Mouse (Mus musculus) midbrain, embryonic 12.5 days (tissue): ENCODE results near the gene Plagl1. TPM values are rescaled to one million over a fixed set of nuclear protein-coding genes. Genes with fewer than 3 reads are reported as not detected.
A peak's percentile ranks its signal among the peaks of the same experiment; 100 is the strongest.

ENCODE experiments used
- ATAC-seq: fragments of 200-750 bp; cut with Nextera tagmentation; 2 replicates; pipeline ENCODE4 v1.8.0; 2017; ENCODE audit warnings: low read depth, moderate TSS enrichment, moderate library complexity; ENCODE audit not compliant: low FRiP score
- H3K27ac ChIP-seq: fragments of 300-500 bp; sonication (generic); replicated peaks from 2 replicates; pipeline ENCODE4 v1.5.1; 2016; ENCODE audit warnings: mild to moderate bottlenecking
- H3K27me3 ChIP-seq: fragments of 300-500 bp; sonication (generic); 2 replicates; pipeline ENCODE4 v1.6.1; 2016; ENCODE audit warnings: mild to moderate bottlenecking
- H3K36me3 ChIP-seq: fragments of 300-500 bp; sonication (generic); 2 replicates; pipeline ENCODE4 v1.6.1; 2016
- H3K4me1 ChIP-seq: fragments of 300-500 bp; sonication (generic); 2 replicates; pipeline ENCODE4 v1.6.1; 2016
- H3K4me2 ChIP-seq: fragments of 300-500 bp; sonication (generic); replicated peaks from 2 replicates; pipeline ENCODE4 v1.6.1; 2016; ENCODE audit warnings: mild to moderate bottlenecking, moderate library complexity
- H3K4me3 ChIP-seq: fragments of 300-500 bp; sonication (generic); 2 replicates; pipeline ENCODE4 v1.5.1; 2016; ENCODE audit warnings: mild to moderate bottlenecking
- H3K9ac ChIP-seq: fragments of 300-500 bp; sonication (generic); replicated peaks from 2 replicates; pipeline ENCODE4 v1.6.1; 2016; ENCODE audit warnings: mild to moderate bottlenecking, moderate library complexity
- H3K9me3 ChIP-seq: fragments of 300-500 bp; sonication (generic); 2 replicates; pipeline ENCODE4 v1.6.1; 2016; ENCODE audit warnings: mild to moderate bottlenecking
- WGBS: fragments of 180-500 bp; shearing (Covaris S2); methylation state at CpG from one replicate; pipeline ENCODE4 v1.1.7; 2016; 5-methylcytosine and 5-hydroxymethylcytosine counted together
- polyA plus RNA-seq: library from polyadenylated mRNA; unstranded; fragments of >200 nt; fragmentation: Nextera tagmentation; extraction: Ambion mirVana; gene quantifications from 2 replicates; pipeline ENCODE4 v1.2.1, GENCODE M21; 2016

Gene Plagl1
- polyA plus RNA-seq, 1 experiment from 2014 or later: 77.2 TPM

- Histone ChIP-seq H3K4me1 (peaks cover 71% of the 10 kb centered on the region), H3K9me3 (no peaks in the 10 kb centered on the region), H3K4me2 (no peak overlapping the region; the same call in 1 of the 2 replicates), H3K9ac (no peak overlapping the region), H3K36me3 (peaks cover 4% of the 10 kb centered on the region; the same call in 1 of the 2 replicates), H3K27me3 (no peaks in the 10 kb centered on the region), H3K4me3 (no peak overlapping the region), H3K27ac (peak overlapping the region; percentile 57)
- 26% methylated on average over 9 of the region's 9 CpGs for WGBS
- peak; percentile 89 for ATAC-seq
Measured at GRCm38 (mm10) chr10:13116706-13117665, 56.7 kb downstream of the Plagl1 start.

- Histone ChIP-seq H3K9ac (no peak overlapping the region), H3K36me3 (no peaks in the 10 kb centered on the region; the same call in 1 of the 2 replicates), H3K9me3 (no peaks in the 10 kb centered on the region), H3K4me3 (no peak overlapping the region), H3K27ac (peak overlapping the region; percentile 56), H3K4me1 (peaks cover 60% of the 10 kb centered on the region), H3K4me2 (no peak overlapping the region), H3K27me3 (no peaks in the 10 kb centered on the region)
- no peak for ATAC-seq
- WGBS: 36% methylated on average over 7 of the region's 7 CpGs
Measured at GRCm38 (mm10) chr10:13118024-13118769, 57.9 kb downstream of the Plagl1 start.

DNA sequence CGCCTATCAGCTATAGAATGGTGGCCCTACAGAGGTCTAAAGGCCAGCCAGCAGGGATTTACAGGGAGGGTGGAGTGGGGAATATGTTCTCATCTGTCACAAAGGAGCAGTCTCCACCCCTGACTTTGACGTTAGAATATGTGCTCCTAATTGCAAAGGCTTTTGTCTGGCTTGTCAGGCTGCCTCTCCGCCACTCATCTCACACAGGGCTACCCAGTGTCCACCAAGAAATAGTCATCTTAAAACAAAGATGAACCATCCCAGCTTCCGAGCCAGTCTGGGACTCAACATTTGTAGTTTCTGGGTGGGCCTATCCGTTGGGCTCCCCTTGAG, 58.4 kb downstream of the Plagl1 start:
- ATAC-seq: no peak
- Histone ChIP-seq H3K9me3 (no peaks in the 10 kb centered on the region), H3K4me1 (peaks cover 55% of the 10 kb centered on the region), H3K4me3 (no peak overlapping the region), H3K36me3 (no peaks in the 10 kb centered on the region; the same call in 1 of the 2 replicates), H3K9ac (no peak overlapping the region), H3K27ac (peak overlapping the region; percentile 56), H3K27me3 (no peaks in the 10 kb centered on the region), H3K4me2 (no peak overlapping the region)
- 24% methylated on average over 5 of the region's 5 CpGs for WGBS

- no peak overlapping the region for H3K9ac ChIP-seq
- no peak overlapping the region for H3K4me2 ChIP-seq
- peaks cover 50% of the 10 kb centered on the region for H3K4me1 ChIP-seq
- 65% methylated on average over 1 of the region's 2 CpGs for WGBS
- H3K9me3 ChIP-seq: no peaks in the 10 kb centered on the region
- no peaks in the 10 kb centered on the region; the same call in 1 of the 2 replicates for H3K36me3 ChIP-seq
- no peak for ATAC-seq
- H3K27me3 ChIP-seq: no peaks in the 10 kb centered on the region
- no peak overlapping the region for H3K4me3 ChIP-seq
- H3K27ac ChIP-seq: no peak overlapping the region
Measured at GRCm38 (mm10) chr10:13119300-13119699, 59.0 kb downstream of the Plagl1 start.

GRCm38 (mm10) chr10:13125811-13126210, 65.5 kb downstream of the Plagl1 start:
- Histone ChIP-seq H3K9me3 (0 out of 2 replicates have a peak, but pooled peaks cover 3% of the 10 kb centered on the region), H3K27me3 (no peaks in the 10 kb centered on the region), H3K4me2 (no peak overlapping the region), H3K4me1 (no peaks in the 10 kb centered on the region; the same call in 1 of the 2 replicates), H3K9ac (no peak overlapping the region), H3K36me3 (peaks cover 31% of the 10 kb centered on the region), H3K27ac (no peak overlapping the region), H3K4me3 (no peak overlapping the region)
- ATAC-seq: no peak
- 57% methylated on average over 3 of the region's 3 CpGs for WGBS

- Histone ChIP-seq H3K36me3 (peaks cover 31% of the 10 kb centered on the region), H3K9ac (no peak overlapping the region), H3K27me3 (no peaks in the 10 kb centered on the region), H3K27ac (no peak overlapping the region), H3K4me1 (no peaks in the 10 kb centered on the region; the same call in 1 of the 2 replicates), H3K4me3 (no peak overlapping the region), H3K9me3 (0 out of 2 replicates have a peak, but pooled peaks cover 3% of the 10 kb centered on the region), H3K4me2 (no peak overlapping the region)
- 78% methylated on average over 13 of the region's 13 CpGs for WGBS
- ATAC-seq: no peak
Measured at GRCm38 (mm10) chr10:13127335-13127734, 67.0 kb downstream of the Plagl1 start.

GRCm38 (mm10) chr10:13127946-13128345, 67.6 kb downstream of the Plagl1 start:
- Histone ChIP-seq H3K4me3 (no peak overlapping the region), H3K4me1 (no peaks in the 10 kb centered on the region; the same call in 1 of the 2 replicates), H3K4me2 (no peak overlapping the region), H3K9ac (no peak overlapping the region), H3K27ac (no peak overlapping the region), H3K27me3 (no peaks in the 10 kb centered on the region), H3K36me3 (peaks cover 31% of the 10 kb centered on the region), H3K9me3 (0 out of 2 replicates have a peak, but pooled peaks cover 3% of the 10 kb centered on the region)
- no peak for ATAC-seq
- 92% methylated on average over 7 of the region's 7 CpGs for WGBS

DNA sequence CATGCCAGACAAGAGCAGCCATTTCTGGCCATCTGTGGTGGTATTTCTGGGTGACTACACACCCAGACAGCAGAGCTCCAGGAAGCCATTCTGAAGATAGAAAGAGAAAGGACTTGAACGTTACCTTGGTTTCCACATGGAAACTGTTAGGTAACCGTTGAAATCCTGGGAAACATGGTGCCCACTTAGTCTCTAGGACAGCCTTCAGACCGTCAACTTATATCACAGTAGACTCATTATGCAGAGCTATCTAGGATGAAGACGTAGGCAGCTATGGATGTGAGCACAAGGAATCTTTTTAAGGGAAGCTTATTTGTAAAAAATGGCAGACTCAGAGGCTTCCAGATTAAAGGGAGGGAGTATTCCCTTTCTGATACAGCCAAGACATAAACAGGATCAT, 73.5 kb downstream of the Plagl1 start:
- WGBS: 89% methylated on average over 4 of the region's 4 CpGs

GRCm38 (mm10) chr10:13135276-13135675, 75.0 kb downstream of the Plagl1 start:
- H3K4me2 ChIP-seq: no peak overlapping the region
- H3K36me3 ChIP-seq: no peaks in the 10 kb centered on the region
- no peak overlapping the region for H3K4me3 ChIP-seq
- H3K27ac ChIP-seq: no peak overlapping the region
- H3K27me3 ChIP-seq: no peaks in the 10 kb centered on the region
- H3K9ac ChIP-seq: no peak overlapping the region
- no peaks in the 10 kb centered on the region for H3K4me1 ChIP-seq
- no peaks in the 10 kb centered on the region for H3K9me3 ChIP-seq
- WGBS: 95% methylated on average over 7 of the region's 7 CpGs
- no peak for ATAC-seq

More for the DNA sequence above, 73.5 kb downstream of the Plagl1 start:
- ATAC-seq: no peak
- H3K9me3 ChIP-seq: no peaks in the 10 kb centered on the region
- no peak overlapping the region for H3K9ac ChIP-seq
- H3K4me1 ChIP-seq: no peaks in the 10 kb centered on the region
- H3K27me3 ChIP-seq: no peaks in the 10 kb centered on the region
- H3K27ac ChIP-seq: no peak overlapping the region
- no peak overlapping the region for H3K4me3 ChIP-seq
- no peak overlapping the region for H3K4me2 ChIP-seq
- H3K36me3 ChIP-seq: peaks cover 2% of the 10 kb centered on the region

GRCm38 (mm10) chr10:13135751-13136150, 75.4 kb downstream of the Plagl1 start:
- ATAC-seq: no peak
- no peak overlapping the region for H3K4me2 ChIP-seq
- WGBS: 92% methylated on average over 7 of the region's 7 CpGs

DNA sequence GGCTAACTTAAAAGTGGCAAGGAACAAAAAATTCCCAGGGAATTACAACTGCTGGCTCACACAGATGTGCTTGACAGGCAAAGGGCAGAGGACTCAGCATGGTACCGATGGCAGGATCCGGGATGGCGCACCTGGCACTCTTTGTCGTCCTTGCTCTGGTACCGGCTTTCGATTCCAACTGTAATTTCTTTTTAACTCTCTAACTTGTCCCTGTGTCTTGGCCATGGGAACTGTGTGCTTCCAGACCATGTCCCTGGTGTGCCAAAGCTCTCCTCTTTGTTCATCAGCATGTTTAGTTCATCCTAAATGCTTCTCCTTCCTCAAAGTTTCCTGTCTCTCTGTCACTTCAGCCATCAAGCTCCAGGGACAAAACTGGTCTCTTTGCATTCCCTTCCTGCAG, 77.6 kb downstream of the Plagl1 start:
- Histone ChIP-seq H3K9ac (no peak overlapping the region), H3K27ac (no peak overlapping the region), H3K4me2 (no peak overlapping the region), H3K4me3 (no peak overlapping the region), H3K36me3 (no peaks in the 10 kb centered on the region), H3K4me1 (no peaks in the 10 kb centered on the region), H3K27me3 (no peaks in the 10 kb centered on the region), H3K9me3 (no peaks in the 10 kb centered on the region)
- no peak for ATAC-seq
- WGBS: 96% methylated on average over 6 of the region's 6 CpGs

More at GRCm38 (mm10) chr10:13135751-13136150, 75.4 kb downstream of the Plagl1 start:
- no peaks in the 10 kb centered on the region for H3K36me3 ChIP-seq
- no peak overlapping the region for H3K27ac ChIP-seq
- H3K4me3 ChIP-seq: no peak overlapping the region
- H3K4me1 ChIP-seq: no peaks in the 10 kb centered on the region
- H3K27me3 ChIP-seq: no peaks in the 10 kb centered on the region
- H3K9me3 ChIP-seq: no peaks in the 10 kb centered on the region
- no peak overlapping the region for H3K9ac ChIP-seq

GRCm38 (mm10) chr10:13140434-13140833, 80.1 kb downstream of the Plagl1 start:
- H3K9me3 ChIP-seq: no peaks in the 10 kb centered on the region
- no peaks in the 10 kb centered on the region for H3K27me3 ChIP-seq
- no peak overlapping the region for H3K27ac ChIP-seq
- no peak overlapping the region for H3K4me3 ChIP-seq
- 46% methylated on average over 2 of the region's 2 CpGs for WGBS
- no peaks in the 10 kb centered on the region for H3K36me3 ChIP-seq
- no peaks in the 10 kb centered on the region for H3K4me1 ChIP-seq
- ATAC-seq: no peak
- no peak overlapping the region for H3K4me2 ChIP-seq
- H3K9ac ChIP-seq: no peak overlapping the region
